Mouse (Mus musculus) hindlimb bud, embryonic 11.5 days (tissue): ENCODE results near the gene Klhl26.

Experiments
- DNase-seq: peaks from one replicate; pipeline ENCODE4 v3.0.0-alpha.2; 2012; ENCODE audit warnings: low read depth, low spot score; ENCODE audit errors: extremely low spot score

Klhl26 gene

DNA sequence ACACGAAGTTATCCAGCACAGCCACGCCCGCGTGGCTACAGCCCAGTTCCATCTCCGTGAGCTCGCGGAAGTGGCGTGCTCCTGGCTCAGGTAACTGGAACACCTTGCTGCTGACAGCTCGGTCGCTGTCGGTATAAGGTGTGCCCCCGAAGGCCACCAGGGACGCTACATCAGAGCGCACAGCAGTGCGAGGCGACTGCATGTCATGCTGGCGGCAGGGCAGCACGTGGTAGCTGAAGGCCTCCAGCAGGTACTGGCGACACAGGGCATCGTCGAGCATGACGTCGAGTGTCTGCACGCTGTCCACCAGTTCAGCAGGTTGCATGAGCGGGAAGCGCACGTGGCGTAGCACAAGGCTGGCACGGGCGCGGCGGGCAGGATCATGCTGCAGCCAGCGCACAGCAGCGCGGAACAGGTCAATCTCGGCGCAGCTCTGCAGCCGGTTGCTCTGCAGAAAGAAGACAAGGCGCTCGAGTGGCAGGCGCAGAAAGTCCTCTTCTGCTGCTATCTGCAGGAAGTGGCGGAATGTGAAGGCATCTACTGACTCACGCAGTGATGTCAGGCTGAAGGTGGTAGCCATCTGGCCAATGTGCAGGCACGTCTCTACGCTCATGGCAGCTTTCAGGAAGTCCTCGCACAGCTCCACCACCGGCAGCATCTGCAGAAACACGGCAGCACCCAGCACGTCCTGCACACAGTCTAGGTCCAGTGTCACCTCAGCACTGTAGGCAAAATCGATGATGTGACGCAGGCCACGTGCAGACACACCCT is 24.4 kb downstream of the Klhl26 start:
- DNase-seq: no peak

DNA sequence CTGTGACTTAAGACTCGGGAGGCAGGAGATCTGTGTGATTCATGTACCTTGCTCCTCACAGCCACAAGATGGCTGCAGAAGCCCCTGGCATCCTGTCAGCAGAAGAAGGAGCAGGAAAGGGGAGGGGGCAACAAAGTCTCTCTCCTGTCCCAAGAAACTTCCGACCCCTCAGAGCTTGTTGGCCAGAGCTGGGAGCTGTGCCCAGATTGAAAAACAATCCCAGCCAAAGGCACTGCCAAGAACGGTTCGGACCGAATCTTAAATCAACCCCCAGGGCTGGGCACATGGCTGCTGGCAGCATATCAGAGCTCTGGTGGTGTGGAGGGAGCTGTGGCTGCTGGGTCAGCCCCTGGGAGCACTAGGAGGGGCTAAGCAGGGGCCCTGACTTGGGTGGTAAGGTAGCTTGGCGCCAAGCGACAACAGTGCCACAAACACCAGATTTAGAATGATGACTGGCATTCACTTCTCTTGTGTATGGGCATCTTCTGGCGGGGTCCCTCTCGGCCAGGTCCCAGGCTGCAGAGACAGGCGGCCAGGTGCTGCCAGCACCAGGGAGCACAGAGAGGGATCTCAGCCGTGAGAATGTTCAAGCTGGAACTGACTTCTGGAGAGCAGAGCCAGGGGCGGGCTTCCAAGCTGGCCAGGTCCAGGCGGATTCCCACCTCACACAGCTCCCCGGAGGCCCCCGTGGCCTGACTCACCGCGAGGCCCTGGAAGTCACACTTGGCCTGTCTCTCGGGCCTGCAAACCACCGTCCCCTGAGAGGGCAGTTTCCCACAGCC is 28.9 kb downstream of the Klhl26 start:
- DNase-seq: no peak

DNA sequence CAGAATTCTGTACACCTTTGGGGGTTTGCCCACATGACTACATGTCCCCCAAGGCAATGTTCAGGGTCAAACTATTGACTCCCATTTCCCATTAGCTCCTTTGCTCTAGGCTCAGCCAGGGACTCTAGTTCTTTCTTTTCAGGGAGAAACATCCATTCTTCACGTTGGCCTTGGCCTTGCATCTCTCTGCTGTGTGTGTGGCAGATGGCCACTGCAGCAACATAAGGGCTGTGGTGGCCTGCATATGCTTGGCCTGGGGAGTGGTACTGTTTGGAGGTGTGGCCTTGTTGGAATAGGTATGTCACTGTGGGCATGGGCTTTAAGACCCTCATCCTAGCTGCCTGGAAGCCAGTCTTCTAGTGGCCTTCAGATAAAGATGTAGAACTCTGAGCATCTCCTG is 30.8 kb downstream of the Klhl26 start:
- DNase-seq: no peak

DNA sequence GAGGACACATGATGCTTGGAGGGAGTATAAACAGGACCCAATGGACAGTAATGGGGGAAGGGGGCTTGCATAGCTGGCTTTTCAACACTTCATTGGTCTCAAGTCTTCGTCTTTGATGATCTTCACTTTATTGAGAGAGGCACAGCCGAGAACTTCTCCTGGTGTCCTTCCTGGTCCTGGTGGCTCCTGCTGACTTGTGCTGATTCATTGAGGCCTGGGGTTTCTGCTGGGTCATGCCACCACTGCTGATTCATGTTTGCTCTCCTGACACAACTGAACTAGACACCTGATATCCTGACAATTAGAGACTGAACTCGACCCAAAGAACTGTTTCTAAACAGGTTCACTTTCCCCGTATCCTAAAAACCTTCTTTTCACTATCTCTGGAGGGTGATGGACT is 33.4 kb downstream of the Klhl26 start:
- no peak for DNase-seq

DNA sequence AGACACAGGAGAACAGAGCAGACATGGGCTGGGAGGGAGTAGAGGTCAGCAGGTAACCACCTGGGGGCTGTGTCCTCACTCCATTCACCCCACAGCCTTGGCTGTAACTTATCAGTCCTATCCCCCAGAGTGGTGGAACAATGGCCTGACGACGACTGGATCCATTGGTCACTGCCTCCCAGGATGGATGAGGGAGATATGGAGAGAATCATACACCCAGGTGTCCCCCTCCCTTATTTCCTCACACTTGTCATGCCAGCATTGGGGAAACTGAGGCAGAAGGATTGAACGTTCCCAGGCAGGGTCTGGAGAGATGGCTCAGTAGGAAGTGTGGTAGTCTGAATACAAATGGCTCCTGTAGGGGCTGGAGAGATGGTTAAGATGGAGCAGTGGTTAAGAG is 35.2 kb downstream of the Klhl26 start:
- DNase-seq: no peak

DNA sequence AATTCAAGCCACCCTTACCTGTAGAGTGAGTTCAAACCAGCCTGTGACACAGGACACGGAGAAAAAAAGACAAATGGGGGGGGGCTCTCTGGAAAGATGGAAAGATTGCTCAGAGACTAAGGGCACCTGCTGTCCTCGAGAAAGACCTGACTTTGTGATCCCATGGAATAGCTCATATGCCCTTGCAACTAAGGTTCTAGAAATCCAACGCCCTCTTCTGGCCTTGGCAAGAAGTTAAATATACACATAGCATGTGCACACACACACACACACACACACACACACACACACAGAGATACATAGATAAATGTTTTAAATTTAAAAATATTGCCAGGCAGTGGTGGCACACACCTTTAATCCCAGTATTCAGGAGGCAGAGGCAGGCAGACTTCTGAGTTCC is 36.5 kb downstream of the Klhl26 start:
- no peak for DNase-seq

DNA sequence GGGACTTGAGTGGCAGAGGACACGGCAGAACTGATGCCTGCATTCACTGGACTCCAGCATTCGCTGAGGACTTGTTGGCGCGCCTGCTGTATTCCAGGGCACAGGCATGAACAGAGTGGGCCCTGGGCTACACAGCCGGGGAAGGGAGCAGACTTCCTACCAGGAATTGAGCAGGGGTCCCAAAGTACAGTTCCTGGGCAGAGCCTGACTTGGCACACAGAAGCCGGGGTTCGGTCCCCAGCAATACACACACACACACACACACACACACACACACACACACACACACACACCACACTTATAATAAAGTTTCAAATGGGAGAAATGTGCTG is 37.0 kb downstream of the Klhl26 start:
- no peak for DNase-seq

DNA sequence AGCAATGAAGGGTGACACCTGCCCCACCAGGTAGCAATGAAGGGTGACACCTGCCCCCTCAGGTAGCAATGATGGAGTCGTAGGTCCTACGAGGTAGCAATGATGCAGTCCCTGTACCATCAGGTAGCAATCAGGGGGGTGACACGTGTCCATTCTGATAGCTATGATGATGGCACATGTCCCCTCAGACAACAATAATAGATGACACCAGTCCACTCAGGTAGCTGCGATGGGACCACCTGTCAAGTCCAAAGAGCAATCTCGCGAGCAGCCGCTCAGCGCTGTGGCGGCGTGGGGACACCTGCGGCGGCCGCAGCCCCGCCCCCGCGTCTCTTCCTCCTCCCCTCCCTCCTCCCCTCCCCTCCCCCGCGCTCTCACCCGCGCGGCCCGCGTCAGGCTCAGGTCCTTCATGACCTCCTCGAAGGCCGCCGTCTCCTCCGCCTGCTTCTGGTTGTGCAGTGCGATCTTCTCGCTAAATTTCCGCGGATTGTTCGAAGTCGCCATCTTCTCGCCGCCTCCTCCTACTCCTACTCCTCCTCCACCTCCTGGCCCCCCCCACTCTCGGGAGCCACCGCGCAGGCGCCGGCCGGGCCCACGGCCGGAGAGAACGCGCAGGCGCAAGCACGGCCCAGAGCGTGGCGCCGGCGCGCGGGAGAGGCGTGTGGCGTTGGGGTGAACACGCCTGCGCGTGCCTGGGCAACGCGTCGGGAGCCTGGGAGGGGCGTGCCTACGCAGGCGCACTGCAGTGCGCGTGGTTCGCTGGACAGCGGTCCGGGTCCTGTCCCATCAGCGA is 37.5 kb downstream of the Klhl26 start, which contains the start of gene Crtc1:
Gene Crtc1 (minus strand): TSS at position 525 of the 793 bp plus-strand sequence.
- DNase-seq: peak; percentile 87

DNA sequence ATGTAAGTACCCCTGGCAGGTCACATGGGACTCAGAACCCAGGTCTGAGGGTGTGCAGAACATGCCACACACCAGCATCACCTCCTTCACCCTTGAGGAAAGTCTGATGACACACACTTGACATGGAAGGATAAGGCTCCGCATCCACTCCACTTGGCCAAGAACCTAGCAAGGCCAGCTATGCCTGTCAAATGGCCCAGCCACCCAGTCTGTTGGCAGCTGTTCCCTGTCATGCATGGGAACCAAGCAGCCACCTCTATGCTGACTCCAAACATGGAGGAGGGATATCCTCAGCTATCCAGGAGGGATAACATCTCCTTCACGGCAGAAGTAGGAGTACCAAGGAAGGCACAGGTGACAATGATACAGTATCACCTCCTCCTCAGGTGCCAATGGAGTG is 38.3 kb downstream of the Klhl26 start:
- no peak for DNase-seq

DNA sequence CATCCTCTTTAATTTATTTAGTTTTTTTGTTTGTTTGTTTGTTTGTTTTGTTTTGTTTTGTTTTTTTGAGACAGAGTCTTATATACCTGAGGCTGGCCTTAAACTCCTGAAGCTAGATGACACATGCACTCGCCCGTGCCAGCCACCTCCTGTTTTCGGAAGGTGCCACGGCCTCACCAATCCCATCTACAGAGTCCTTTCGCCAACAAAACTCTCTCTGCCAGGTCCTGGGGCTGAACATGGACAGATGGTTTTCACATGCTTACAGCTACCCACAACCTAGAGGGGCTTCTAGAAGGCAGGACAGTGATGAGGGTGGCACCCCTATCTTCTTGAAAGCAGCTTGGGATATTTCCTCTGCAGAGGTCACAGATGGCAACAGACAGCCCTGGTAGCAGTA is 41.6 kb downstream of the Klhl26 start:
- no peak for DNase-seq

DNA sequence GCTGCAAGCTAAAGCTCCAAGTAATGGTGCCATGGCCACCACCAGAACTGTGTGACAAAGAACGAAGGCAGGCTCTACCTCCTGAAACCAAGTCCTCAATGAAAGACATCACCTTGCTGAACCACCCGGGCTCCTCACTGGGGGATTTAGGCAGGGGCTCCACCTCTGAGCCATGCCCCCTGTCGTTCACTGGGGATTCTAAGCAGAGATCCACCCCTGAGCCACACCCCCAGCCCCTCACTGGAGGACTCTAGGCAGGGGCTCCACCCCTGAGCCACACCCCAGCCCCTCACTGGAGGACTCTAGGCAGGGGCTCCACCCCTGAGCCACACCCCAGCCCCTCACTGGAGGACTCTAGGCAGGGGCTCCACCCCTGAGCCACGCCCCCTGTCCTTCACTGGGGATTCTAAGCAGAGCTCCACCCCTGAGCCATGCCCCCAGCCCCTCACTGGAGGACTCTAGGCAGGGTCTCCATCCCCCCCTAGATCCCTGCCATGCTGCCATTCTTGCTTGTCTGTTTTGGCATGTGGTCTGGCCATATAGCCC is 43.7 kb downstream of the Klhl26 start:
- no peak for DNase-seq

DNA sequence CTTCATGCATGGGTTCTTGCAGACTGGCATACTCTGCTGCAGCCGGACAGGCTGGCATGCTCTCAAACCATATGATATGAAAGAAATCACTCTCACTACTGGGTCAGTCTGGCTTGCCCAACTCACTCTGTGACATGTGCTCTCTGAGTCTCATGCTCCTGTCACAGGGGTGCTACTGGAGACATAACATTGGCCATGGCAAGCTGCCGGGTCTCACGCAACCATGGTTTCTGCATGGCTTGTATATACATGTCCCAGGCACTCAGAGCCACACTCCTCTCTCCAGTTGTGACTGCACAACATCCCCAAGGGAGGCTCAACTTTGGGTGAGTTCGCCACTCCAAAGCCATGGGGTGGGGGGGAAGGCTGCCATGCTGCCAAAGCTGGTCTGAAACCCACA is 45.6 kb downstream of the Klhl26 start:
- DNase-seq: no peak

DNA sequence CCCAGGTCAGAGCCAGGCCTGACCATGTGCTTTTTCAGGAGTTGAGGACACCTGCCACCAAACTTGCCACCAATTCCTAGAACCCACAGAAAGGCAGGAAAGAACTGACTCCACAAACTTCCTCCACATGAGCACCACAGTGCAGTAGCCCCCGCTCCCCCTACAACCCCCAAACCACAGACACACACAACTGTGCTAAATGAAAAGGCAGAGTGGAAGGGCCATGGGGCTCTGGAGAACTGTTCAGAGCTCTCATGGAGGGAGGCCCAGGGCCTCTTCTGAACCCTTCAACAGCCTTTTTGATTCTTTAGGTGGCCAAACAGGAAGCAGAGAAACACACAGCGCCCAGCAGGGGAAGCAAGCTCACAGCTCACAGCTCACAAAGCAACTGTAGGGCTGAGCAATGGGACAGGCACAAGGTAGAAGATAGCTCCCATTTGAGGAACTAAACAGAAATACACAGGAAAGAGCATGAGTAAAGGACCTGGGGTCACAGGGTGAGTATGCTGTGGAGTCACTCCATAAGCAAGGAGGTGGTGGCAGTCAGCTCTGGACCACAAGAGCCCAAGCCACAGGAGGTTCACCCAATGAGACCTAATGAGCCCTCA is 50.4 kb downstream of the Klhl26 start:
- DNase-seq: no peak

DNA sequence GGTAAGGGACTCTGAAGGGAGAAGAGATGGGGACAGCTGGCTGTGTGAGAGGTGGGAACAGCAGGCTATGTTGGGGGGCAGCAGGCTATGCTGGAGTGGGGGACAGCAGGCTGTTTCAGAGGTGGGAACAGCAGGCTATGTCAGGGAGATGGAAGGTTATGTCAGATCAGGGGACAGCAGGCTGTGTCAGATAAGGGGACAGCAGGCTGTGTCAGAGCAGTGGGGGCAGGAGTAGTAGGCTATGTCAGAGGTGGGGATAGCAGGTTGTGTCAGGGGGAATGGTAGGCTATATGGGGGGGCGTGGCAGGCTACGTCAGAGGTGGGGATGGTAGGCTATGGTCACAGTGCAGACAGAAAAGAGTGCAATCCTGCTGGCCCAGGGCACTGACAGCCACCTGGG is 54.0 kb downstream of the Klhl26 start:
- DNase-seq: no peak

DNA sequence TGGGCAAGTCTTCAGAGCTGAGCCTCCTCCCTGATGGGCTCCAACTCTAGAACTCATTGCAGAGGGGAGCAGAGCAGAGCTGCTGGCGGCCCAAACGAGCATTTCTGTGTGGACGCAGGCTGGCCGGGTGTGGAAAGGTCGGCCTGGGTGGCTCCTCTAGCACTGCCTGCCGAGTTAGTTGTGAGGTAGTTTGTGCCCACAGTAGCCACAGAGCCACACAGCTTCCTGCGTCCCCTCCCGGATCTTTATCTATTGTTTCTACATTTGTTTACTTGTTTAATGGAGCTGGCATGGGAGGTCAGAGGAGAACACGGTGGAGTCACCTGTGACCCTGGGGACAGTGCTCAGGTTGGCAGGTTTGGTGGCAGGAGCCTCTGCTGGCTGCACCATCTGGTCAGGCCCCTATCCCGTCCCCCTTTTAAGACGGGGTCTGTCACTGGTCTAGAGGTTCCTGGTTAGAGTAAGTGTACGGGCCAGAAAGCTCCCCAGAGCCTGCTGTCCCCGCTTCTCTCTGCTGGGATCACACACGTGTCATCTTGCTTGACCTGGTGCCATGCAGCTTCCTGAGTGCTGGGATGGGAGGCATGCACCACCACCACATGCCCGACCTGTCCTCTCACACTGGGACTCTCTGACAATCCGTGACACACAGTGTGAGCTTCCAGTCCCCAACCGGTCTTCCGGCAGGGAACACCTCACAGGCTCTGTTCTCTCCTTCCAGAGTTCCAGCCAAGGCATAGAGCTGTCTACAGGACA is 55.2 kb downstream of the Klhl26 start:
- DNase-seq: no peak

DNA sequence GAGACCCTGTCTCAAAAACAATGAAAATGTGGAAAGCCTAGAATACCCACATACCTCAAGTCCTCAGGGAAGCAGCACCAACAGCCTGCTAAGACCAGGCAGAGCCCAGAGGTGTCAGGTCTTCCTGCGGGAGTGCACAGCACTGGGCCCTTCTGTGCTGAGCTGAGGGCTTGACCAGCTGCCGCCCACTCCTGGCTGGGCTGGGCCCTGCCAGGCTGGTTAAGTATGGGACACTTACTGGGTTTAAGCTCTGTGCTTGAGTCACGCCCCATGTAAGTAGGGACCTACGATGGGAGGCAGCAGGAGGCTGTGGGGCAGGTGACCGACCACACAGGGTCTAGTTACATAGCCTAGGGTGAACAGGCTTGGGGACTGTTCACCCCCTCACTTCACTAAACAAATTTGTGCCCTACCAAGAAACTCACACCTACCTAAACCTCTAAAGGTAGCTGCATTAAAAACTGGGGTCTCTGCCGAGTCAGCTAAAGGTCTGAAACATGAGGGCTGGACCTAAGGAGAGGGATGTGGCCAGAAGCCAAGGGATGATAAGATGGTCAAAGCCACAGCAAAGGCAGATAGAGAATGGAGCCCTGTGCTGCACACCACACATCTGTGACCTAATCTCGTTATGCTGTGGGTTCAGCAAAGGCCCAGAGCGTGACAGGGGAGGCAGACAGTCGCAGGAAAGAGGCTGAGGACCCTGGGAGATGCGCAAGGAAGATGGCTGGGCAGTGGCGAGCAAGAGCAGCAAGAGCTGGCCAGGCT is 56.7 kb downstream of the Klhl26 start:
- DNase-seq: no peak

DNA sequence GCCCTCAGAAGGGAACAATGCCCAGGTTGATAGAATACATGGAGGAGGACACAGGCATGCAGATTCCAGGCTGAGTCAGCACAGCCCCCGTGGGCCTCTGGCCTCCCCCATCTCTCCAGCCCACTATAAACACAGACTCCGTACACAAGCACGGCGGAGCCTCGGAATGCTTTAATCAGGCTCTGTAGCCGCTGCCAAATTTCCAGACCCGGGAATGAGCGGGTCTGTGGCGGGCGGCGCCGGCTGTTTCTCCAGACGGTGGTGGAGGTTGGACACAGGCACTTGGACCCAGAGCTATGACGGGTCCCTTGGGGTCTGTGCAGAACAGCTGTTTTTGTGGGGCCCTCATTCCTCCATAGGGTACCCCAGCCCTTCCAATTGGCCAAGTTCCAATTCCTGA is 57.8 kb downstream of the Klhl26 start:
- no peak for DNase-seq

DNA sequence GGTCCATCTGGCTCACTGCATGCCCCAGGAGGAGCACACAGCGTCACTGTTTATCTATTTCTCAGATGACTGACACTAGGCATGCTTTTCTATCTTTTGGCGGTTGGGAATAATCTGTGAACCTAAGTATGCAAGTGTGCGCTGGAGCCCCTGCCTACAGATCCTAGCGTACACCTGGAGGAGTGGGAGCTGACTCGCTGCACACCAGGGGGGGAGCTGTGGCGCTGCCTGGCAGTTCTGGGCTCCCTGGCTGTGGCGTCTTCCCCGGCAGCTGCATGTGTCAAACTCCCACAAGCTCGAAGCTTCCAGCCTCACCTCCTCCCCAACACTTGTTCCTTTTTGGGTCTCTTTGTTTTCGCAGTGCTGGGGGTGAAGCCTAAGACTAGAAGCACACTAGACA is 58.9 kb downstream of the Klhl26 start:
- DNase-seq: no peak

DNA sequence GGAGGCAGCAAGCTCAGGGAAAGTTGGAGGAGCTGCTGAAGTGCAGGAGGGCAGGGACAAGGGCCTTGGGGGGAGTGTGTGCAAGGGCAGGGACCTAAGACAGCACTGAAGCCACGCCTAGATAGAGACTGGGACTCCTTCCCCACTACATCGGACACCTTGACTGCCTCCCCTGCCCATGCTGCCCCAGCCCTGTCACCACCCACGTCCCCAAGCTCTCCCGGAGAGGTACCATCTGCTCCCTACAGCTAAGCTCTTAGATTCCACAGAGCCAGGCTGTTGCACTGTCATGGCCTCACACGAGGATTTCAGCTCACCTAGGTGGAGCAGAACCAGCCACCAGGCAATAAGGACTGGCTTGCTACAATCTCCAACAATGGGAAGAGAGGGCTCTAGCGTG is 59.8 kb downstream of the Klhl26 start:
- DNase-seq: no peak
